Mouse (Mus musculus): Measurements from ENCODE around the gene B230118H07Rik.

DNA sequence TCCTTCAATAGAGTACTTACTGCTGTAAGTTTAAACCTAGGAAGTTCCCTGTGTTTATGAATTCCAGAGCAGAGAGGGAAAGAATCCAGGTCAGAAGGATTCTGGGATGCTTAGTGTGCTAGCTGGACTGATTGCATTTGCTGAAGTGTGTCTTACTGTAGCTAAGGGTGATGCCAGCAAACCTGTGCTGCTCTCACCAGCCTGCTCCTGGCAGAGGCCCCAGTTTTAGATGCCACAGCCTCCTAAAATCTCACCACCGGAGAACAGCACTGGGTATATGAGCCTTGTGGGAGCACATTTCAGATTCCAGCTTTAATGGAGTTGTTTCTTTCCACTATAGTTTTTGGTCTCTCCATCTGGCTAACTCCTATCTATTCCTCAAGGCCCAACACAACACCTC lies 129.4 kb downstream of the B230118H07Rik start:
- TF ChIP-seq EP300 (IDR thresholded peaks at IDR 0.05) (no peak), CTCF (IDR thresholded peaks at IDR 0.05) (no peak)

Data from lung, postnatal 0 days (tissue).